Mouse (Mus musculus): ENCODE measurements around the gene Pop4. TPM values are rescaled to one million over a fixed set of nuclear protein-coding genes. Genes with fewer than 3 reads are reported as not detected.
"Not testable (repeated sequence)": the region's sequence is repeated elsewhere in the genome, so short reads cannot be mapped to it uniquely, and the experiment has no call there.

Pop4 gene
- total RNA-seq (2021): 10 to 100 TPM; 30.1 to 58.8 TPM
- long read RNA-seq, experiment 1, transcript Pop4-201 (7 exons, 2,113 nt): major isoform, 10 of 11 reads
- long read RNA-seq, experiment 1, partial matches to known transcripts: 0 of 11 reads
- long read RNA-seq, experiment 1, other reads (novel, unspliced or antisense): 1 of 11 reads
- long read RNA-seq, experiment 2, transcript Pop4-201 (7 exons, 2,113 nt): major isoform, 58 of 72 reads
- long read RNA-seq, experiment 2, partial matches to known transcripts: 3 of 72 reads
- long read RNA-seq, experiment 2, other reads (novel, unspliced or antisense): 11 of 72 reads

DNA sequence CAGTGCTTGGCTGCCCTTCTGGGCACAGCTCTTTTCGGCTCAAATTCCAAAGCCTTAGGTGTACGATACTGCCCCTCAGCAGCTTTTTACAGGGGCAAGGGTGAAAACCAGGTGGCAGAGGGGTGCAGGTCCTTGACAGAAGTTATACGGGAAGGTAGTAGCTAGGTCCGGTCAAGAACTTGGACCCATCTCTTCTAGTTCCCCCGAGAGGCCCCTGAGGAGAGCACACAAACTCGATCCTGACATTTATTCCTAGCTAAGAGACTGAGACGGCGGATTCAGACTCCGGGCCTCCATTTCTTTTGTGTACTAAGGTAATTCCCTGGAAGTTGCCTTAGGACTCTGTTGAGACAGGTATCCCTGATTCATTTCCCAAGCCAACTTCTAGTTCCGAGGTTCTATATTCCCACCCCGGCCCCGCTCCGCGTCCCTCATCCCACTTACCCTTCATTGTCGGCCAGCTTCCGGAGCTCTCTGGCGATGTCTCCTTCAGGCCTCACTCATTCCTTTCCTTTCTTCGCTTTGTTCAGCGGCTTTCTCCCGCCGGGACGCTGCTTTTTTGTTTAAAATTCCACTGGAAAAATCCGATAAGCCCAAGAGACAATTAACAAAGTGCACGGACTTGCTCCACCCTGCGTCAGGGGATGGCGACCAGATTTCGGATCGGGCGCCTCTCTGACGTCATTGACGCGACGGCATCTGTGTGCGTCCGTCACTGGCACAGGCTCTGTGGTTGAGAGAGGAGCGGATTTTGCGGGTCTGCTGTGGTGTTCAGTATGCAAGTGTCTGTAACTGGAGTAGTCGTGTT, at the start of gene Pop4:
Gene Pop4, minus strand, starts transcription at position 721 of the 808 bp plus-strand sequence.
- DNase-seq (ENCODE audit: low spot score in 2 of 2): peak; percentile 93 to 96

DNA sequence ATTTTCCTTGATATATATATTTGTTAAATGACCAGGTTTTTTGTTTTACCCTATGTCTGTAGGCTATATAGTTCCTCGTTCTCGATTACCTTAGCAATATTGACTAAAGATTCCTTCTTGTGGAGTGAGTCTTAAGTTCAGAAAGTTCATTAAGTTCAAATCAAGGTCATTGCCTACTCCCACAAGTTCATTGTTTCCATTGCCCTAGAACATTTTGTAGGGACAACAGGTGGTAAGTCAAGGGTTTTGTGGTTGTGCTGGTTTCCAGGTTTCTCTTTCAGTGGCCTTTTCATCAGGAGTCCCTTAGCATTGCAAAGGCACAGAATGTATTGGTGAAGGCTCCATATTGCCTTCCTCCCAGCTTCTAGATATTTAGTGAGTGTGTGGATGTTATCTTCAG, 49.4 kb upstream of the Pop4 start:
- no peak for DNase-seq (ENCODE audit: low spot score in 2 of 2)

DNA sequence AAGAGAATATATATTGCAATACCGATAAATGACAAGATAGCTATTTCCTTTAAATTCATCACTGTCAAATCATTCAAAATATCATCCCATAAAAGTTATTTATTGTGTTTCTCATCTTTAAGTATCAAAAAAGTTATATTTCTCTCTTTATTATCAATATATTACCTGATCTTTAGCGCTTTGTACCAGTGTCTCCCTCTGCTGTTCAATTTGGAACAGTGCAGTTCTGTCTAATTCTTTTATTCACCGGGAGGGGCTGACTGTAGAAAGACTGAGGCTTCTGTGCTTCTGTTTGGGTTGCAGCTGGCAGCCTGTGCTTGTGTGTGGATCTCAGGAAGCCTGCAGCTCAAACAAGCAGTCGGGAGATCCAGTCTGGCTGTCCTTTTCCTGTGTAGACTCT, 11.0 kb upstream of the Pop4 start:
- DNase-seq (ENCODE audit: low spot score in 2 of 2): not testable (repeated sequence)

DNA sequence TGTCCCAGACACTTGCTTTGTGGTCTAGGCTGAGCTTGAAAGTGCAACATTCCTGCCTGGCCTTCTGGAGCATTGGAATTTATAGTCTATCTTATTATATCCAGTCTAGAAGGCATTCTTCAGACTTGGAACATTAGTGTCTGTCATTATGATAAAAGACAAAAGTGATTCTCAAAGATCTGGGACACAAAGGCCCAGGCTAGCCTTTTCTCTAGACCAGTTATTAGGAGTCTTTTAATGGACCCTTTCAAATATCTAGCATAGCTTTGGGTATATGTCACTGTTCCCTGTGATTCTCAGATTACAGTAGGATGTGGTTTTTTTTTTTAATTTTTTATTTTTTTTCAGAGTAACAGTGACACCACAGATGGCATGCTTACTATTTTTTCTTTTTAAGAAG, 1.3 kb upstream of the Pop4 start:
- no peak for DNase-seq (ENCODE audit: low spot score in 2 of 2)

DNA sequence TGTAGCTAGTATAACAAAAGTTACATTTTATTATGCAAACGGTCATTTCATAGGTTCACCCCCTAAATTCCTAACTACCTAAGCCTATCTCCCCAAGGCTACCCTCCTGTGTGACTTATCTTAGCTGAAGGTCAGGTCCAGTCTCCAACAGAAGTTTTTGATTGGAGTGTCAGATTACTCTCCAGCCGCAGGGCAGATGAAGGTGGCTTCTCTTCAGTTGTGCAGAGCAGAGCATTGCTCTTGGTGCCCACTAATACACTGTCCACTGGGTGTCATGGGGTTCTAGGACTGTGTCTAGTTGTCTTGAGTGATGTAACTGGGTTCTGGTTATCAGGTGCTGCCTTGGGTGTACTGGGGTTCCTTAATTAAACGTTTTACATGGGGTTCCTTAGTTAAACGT, 636 bp upstream of the Pop4 start:
- no peak for DNase-seq (ENCODE audit: low spot score in 2 of 2)

DNA sequence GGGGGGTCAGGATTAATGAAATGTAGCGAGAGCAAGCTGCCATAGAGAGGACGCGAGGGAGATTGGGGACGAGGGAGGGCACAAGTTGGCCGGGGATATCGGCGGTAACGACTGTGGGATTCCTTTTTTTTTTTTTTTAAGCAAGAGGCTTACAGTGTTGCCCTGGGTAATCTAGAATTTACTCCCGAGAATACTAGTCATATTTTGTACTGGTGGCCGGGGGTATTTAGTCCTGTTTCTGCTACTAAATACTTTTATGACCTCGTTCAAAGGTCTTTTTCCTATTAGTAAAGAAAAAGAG, 238 bp upstream of the Pop4 start:
- no peak for DNase-seq (ENCODE audit: low spot score in 2 of 2)

DNA sequence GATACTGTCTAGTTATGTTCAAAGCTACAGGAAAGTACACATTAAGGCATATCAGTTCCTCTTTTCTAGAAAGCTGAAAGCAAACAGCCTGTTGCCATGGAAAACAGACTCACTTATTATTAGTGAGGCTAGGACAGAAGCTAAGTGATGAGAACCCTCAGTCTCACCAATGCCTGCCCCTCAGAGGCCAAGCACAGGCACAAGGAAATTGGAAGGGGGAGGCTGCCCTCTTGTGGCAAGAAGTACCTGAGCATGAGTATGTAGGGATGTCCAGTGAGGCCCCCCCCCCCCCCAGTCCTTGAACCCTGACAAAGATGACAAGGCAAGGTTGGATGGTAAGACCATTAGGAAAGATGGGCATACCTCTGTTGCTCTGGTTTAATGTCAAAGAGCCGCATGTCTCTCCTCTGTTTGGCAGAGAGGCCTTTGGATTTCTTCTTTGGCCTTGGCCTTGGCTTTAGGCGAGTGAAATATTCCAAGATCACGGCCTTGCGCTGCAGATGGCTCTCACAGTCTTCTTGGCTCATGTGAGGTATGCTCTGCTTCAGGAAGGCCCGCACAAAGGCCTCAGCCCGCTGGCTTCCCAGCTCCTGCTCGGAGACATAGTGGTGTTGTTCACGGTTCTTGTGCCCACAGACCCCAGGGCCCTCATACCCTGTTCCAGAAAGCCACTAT, 4.1 kb downstream of the Pop4 start:
- DNase-seq (ENCODE audit: low spot score in 2 of 2): peak; percentile 41 to 45

DNA sequence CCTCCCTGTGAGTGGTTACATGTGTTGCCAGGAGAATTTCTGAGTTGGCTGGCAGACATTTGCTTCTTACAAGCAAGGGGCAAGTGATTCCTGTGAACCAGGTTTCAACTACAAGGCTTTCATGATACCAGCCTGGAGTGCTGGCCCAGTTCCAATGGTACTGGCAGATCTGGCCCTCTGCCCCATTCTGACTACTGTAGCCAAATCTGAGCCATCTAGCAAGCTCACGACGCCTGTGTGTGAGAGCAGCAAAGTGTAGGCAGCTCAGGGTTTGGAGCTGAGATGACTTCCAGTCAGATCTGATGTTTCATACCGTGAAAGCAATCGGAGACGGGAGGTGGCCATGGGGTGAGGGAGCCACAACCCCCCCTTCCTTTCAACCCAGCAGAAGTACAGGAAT, 8.8 kb downstream of the Pop4 start:
- DNase-seq (ENCODE audit: low spot score in 2 of 2): peak in 1 of 2 experiments; percentile 31

DNA sequence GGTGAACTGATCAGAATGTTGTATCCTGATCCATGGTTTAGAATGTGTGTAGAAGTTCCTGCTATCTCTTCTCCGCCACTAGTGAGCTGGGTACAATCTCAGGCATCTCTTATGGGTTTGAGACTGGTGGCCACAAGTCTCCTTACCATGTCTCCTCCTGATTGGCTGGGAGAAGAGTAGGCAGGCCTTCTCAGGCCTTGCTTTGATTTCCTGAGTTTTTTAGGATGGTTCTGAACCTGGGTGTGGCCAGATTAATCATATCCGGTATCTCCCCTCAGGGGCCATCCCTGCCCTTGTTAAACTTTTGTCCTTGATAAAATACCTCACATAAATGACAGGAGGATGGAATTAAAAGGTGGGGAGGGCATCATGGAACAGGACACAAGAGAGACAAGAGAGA, 11.6 kb downstream of the Pop4 start:
- DNase-seq (ENCODE audit: low spot score in 2 of 2): no peak

DNA sequence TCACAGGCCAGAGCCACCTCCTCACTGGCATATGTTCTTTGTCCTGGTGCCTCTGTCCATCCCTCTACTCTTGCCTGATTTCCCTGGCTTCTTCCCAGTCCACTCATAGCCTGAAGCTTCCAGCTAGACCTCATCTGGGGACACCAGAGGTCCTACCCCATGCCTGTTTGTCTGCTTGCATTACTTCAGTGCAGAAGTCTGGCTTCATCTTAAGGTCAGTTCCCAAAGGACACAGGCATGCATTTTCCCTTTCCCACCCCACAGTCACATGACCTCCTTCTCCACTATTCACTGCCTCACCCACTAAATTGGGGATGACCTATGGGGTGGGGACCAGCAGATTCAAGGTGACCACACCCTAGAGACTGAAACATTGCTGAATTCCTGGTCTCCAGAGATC, 17.8 kb downstream of the Pop4 start:
- DNase-seq (ENCODE audit: low spot score in 2 of 2): no peak

DNA sequence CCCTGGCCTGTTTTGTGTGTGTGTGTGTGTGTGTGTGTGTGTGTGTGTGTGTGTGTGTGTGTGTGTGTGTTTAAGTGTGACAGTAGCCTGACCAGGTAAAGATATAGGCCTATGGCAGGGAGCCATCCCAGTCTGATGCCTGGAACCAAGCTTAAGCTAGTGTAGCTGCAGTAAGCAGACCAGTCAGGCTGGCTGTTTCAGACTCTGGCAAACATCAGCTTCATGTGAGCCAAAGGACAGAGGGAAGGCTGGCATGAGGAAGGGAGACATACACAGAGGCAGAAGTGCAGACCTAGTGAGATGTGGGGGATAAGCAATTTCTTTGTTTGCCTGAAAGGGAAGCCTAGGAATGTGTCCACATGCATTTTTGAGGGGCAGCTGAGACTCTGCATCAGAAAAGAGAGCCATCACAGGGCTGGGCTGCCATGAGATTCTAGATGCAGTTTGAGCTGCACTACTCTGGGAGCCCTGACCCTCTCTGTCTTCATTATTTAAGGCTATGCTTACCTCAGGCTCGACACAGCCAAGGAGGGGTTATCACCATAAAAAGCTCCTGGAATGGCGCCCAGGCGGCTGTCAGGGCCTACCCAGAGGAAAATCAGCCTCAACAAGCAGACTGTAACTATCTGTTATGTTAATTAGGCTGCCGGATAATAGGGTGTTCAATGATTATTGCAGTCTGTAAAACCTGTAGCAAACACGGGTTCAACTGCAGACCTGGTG, 19.6 kb downstream of the Pop4 start:
- DNase-seq (ENCODE audit: low spot score in 2 of 2): no peak

DNA sequence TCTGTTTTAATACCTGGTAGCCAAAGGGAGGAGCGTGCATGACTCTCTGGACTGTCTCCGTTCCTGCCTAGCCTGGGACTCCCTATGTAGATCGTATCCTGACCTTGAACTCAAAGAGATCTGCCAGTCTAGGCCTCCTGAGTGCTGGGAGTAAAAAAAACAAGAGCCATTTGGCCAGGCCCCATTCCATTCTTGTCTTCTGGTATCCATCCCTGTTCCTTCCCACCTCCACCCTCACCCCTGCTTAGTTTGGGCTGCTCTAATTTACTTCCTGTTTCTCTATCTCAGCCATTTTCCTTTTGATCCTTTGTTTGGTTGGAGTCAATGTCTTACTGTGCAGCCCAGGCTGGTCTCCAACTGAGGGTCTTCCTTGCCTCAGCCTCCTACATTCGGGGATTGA, 28.8 kb downstream of the Pop4 start:
- no peak for DNase-seq (ENCODE audit: low spot score in 2 of 2)

DNA sequence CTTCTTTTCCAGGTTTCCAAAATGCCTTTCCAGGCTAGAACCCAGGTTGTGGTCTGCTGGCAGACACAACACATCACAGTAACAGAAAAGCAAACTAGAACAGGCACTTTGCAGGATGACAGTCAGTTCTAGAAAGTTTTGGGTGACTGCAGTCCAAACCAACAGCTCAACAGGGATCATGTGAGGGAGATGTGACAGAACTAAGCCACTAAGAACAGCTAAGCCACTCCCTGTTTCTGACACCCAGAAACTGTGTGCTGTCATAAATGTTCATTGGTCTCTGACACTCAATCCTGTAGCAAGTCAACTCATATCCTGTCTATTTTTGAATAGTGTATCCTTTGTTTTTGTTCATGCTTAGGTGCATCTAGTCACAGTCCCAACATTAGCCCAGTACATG, 34.1 kb downstream of the Pop4 start:
- no peak for DNase-seq (ENCODE audit: low spot score in 2 of 2)

DNA sequence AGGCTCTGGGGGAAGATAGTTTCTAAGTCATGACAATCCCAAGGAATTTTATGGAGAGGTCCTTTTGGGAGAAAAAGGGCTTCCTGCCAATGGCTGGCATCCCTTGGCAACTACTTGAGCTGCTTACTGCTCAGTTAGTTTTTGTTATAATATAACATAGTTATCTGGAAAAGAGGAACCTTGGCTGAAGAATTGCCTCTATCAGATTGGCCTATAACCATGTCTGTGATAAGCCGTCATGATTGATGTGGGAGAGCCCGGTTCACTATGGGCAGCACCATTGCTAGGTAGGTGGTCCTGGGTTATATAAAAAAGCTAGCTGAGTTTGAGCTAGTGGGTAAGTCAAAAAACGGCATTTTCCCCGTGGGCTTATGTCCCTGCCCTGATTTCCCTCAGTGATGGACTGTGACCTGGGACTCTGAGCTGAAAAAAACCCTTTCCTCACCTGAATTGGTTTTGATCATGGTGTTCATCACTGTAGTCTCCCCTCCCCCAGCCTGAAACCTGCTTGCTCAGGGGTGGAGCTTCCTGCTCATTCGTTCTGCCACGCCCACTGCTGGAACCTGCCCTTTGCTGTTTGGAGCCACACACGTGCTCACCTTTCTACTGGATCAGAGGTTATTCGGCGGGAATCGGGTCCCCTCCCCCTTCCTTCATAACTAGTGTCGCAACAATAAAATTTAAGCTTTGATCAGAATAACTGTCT, 34.7 kb downstream of the Pop4 start:
- DNase-seq (ENCODE audit: low spot score in 2 of 2): no peak

DNA sequence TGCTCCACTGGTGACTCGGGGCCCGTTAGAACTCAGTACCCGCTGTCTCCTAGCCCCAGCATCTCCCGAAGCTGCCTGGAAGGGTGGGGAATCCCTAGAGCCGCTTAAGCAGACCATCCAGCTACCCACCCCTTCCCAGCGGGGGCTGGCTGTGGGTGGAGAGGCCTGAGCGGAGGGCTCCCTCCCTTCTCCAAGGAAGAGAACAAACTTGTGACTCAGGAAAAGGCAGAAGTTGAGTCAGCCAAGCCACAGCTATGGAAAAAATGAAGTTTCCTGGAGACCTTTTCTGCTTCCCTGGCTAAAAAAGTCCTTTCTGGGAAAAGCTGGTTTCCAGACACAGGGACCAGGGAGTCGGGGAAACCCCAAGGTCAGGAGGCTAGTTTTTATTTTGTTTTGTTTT, 40.9 kb downstream of the Pop4 start:
- DNase-seq (ENCODE audit: low spot score in 2 of 2): no peak

DNA sequence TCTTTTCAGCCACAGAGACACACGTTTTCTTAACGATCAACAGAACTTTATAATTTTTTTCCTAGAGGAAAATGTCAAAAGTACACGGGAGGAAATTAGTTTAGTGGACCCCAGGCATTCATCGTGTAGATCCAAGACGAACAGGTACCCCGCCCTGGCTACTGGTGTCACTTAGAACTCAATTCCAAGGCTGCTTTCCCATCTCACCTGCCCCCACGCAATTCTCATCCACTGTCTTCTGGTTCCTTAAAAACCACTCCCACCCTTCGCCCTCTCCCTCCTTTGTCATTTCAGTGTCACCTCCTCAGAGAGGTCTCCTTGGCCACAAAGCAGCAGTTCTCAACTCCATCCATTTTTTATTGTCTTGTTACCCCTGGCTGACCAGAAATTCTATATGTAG, 42.9 kb downstream of the Pop4 start:
- no peak for DNase-seq (ENCODE audit: low spot score in 2 of 2)

DNA sequence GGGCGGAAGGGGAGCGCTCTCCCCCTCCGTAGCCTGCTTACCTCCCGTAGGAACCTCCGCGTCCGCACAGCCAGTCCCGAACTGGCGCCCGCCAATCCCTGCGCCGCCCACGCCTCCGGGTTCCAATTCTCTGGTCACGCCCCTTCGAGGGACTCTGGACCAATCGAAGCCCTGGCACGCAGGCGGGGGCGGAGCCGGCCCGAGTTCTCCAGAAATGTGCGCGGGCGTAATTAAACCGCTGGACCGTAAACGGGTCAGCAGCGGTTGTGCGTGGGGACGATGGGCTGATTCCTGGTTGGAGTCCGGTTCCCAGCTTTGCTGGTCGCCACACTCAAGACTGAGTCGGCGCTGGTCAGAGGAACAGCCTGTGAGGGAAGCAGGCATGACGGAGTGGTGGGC, 43.3 kb downstream of the Pop4 start, which contains the start of gene Plekhf1:
Gene Plekhf1, minus strand, starts transcription at position 117 of the 399 bp plus-strand sequence.
- peak; percentile 88 to 92 for DNase-seq (ENCODE audit: low spot score in 2 of 2)

DNA sequence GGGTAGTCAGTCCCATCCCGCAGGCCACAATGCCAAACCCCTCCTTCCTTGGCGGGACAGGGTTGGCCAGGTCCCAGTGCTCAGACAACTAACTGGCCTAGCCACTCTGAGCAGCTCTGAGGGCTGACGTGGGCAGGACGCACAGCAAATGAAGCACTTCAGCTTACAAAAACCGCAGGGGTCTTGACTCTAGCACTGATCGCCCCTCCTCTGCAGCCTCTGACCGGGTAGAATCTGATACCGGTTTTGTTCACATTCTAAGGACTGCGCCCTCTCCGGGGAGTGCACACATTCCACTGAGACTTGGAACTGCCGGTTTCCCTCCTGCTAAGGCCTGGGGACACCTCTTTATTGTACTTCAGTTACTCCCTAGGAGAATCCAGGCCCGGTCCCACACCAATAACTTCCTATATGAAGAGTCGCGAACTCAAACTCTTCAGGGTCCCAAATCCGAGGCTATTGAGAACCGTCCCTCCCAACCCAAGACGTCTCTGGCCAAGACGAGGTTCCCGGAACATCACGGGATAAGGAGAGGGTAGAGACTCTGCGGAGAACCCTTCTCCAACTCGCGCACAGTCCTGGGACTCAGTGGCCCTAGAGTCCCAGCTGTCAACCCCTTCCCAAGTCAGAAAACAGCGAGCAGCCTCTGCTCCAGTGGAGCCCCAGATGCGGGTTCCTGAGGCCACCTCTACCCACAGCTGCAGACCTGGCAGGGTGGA, 43.9 kb downstream of the Pop4 start:
- DNase-seq (ENCODE audit: low spot score in 2 of 2): peak; percentile 36 to 67

DNA sequence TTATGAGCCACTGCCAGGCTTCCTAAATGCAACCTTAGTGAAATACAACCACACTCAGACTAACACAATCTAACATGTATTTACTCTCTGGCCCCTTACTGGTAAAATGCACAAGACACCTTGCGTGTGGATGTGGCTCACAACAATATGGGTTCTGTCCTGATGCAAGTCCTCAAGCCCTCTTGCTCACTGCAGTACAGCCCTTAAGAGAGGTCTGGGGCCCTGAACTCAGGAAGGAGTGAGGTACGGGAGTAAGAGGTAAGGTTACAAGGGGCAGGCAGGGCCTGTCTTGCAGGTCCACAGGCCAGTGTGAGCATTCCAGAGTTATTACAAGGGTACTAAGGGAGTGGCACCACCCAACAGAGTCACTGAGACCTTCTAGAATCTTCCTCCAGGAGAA, 45.0 kb downstream of the Pop4 start:
- DNase-seq (ENCODE audit: low spot score in 2 of 2): no peak
